Mouse (Mus musculus) right cerebral cortex, adult 18-20 months (tissue): ENCODE data around the gene Uvrag.
A peak's percentile ranks its signal among the peaks of the same experiment; 100 is the strongest.

Experiments
- DNase-seq: peaks from one replicate; pipeline ENCODE4 v3.0.0; 2022; ENCODE audit warnings: mixed read lengths

Uvrag gene

DNA sequence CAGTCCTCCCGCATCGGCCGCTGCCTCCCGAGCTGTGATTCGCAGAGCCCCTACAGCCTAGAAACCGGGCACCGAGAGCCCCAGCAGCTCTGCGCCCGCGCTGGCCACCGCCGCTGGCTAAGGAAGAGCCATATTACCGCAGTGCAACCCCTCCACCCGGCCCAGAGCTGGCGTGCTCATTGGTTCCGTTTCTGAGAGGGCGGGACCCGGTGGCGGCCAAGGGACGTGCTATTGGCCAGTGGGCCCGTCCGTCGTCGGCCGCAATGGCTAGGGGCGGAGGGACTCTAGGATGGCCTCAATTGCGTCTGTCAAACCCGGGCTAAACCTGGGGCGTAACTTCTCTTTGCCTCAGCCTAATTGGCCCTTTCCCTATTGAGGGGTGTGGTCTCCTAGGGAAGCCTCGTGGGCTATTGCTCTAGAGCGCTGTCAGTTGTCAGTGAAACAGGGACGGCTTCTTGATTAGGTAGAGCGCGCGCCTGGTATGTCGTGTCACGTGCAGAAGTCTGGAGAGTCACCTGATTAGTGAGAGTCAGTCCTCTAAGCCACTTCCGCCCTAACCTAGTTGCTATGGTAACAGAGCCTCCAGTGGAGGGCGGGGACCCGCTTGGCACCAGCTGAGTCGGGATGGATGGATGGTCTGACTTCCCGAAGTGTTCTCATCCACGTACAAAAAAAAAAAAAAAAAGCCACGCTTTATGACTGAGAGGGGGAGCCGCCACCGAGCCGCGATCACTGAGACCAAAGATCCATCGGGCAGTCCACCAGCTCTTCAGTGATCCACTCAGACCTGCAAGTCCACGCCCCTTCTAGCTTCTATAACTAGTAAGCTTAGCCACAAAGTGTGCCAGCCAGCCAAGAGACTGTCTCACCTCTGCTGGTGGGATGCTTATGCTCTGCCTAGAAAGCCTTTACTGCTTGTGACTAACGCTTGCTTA is at the start of gene Uvrag:
Gene Uvrag (minus strand): TSS at position 158 of the 935 bp plus-strand sequence.
- DNase-seq: peak; percentile 99

DNA sequence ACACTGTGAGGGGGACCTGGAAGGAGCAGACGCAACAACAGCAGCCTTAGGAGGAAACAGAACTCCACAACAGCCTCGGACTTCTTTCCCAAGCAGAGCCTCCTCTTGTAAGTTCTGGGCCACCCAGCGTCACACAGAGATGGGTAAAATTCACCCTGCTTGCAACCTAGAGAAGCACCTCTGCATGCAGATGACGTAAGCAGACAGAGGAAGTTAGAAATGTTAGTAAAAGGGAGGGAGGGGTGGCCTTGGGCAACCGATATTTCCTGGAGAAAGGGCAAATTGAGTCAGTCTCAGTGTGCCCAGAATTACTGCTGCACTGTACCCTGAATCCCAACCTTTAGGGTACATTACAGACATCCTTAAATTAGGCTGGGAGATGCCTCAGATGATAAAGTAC is 48.9 kb upstream of the Uvrag start:
- DNase-seq: no peak

DNA sequence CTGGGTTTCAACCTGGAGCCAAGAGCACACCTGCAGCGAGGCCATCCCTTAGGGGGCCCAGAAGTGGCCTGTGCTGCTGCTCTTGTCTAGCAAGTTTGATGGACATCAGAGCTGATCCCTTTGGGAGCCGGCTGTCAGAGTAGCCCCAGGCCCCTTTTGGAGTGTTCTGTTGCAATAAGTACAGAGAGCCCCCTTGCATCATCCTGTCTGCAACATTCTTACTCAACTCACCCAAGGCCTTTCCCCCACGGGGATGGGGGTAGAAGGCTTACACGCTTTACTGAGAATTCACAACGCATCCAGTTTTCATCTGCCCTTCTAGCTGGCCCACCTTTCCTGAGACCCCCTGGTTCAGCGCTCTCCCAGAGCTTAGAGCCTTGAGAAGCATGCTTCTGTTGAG is 47.7 kb upstream of the Uvrag start:
- DNase-seq: no peak

DNA sequence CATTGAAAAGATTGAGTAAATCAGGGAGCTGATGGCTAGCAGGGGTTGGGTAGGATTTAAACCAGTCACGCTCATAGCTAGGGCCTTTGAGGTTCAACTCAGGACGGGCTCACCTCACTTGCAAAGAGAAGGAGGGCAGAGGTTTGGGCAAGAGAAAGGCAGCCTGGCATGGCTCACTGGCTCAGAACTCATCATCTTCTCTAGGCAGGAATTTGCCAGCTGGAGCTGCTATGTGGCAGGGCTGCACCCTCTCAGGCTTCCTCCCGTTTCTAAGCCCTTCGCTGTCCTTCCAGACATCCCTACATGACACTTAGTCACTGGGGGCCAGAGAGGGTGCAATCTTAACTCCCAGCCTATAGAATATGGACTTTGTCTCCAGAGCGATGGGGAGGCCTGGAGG is 46.5 kb upstream of the Uvrag start:
- DNase-seq: no peak

DNA sequence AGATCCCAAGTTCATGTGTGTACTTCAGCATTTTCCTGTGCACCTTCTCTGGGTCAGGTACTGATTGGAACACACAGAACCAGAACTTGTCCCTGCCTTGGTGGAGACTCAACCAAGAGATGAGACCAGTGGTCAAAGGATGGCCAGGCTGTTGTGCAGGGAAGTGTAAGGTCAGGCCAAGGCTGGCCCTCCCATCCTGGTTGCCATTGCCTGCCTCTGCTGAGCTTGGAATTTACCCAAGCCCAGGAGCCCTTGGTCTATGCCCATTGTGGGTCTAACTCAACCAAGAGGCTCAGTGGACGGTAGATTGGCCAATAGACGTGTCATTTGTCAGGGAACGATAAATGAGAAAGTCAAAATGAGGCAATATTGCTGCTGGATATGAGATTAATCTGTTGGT is 44.5 kb upstream of the Uvrag start:
- no peak for DNase-seq

DNA sequence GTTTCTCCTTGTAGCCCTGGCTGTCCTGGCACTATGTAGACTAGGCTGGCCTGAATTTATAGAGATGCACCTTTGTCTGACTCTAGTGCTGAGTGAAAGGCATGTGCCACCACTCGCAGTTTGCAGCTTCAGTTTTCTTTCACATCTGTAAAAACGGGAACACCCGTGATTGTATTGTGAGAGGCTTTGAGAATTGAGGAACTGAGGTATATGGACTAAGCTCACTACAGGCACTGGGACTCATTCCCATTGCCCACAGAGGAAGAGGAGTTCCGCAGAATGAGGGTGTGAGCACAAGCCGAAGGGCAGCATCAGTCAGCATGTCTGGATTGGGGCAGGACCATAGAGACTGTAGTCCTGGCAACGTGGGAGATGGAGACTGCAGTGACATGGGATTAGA is 42.8 kb upstream of the Uvrag start:
- no peak for DNase-seq

DNA sequence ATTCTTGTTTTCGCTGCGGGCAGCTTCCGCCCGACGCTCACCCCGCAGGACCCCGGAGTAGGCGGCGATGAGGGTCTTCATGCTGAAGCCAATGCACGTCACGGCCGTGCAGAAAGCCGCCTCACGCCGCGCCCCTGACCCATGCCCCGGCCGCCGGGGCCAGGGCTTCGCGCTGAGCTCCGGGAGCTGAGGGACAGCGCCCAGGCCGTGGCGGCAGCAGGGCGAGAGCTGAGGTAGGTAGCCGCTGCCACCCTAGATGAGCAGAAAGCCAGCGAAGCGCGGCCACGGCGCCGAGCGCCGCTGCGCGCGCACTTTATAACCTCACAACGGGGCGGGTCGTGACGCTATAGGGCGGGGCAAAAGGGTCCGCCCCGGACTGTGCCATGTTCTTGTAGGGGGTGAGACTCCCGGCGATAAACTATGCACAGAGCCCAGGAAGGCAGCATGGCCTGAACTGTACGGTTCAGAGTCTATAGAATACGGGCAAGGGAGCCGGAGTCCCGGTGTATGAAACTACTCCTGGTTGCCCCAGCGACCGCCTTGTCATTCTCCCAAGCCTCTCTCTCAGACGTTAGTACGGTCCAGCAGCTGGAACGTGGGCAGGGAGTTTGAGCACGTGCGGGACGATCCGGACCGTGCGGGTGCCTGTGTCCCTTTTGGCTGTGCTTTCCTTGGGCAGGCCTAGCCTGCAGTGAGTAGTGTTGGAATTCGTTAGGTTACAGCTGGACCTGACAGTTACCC is 41.7 kb upstream of the Uvrag start, which contains the start of gene Dgat2:
Gene Dgat2 (minus strand): TSS at position 288 of the 741 bp plus-strand sequence.
- peak; percentile 91 for DNase-seq

DNA sequence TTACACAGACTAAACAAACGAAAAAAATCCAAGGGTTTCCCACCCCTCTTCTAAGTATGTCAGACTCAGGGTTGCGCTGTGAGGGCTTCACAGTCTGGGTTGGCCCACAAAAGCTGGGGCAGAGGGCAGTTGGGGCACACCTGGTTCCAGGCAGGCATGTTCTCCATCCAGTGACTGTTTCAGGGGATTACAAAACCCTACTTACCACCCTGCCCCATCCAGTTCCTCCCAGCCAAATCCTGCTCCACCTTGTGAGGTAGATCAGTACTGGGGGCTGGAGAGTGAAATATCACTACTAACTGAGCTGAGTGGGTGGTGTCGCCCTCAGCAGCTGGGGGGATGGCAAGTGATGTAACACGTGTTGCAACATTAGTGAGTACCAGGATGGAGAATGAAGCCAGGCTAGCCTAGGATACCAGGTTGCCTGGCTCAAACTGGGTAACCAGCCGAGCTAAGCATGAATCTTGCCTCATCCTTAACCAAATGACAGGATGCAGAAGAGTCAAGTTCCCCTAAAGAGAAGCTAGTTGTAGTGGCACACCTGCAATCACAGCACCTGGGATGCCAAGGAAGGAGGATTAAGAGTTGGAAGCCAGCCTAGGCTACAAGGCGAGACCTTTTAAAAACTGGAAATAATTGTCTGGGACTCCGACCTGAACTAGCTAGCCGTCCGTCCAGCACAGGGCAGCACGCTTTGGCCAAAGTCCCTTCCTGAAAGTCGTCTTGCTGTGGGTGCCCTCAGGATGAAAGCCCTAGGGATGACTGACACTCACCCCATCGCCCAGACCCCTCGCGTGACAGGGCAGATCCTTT is 40.9 kb upstream of the Uvrag start:
- peak; percentile 62 for DNase-seq

DNA sequence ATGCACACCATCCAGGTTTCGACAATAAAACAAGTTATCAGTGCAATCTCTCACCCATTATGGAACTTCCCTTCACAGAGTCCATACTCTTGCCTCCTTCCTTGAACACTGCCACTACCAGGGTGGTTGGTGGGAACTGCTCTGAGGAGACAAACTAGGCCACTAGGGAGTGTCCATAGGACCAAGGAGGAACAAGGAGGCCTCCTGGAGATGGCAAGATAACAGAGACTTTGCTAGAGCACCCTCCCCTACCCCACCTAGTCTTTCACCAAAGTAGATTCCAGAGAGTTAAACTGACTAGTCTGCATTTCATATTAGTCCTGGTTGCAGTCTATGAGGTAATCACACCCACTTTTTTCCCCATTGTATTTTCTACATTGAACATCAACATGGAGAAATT is 39.2 kb upstream of the Uvrag start:
- no peak for DNase-seq

DNA sequence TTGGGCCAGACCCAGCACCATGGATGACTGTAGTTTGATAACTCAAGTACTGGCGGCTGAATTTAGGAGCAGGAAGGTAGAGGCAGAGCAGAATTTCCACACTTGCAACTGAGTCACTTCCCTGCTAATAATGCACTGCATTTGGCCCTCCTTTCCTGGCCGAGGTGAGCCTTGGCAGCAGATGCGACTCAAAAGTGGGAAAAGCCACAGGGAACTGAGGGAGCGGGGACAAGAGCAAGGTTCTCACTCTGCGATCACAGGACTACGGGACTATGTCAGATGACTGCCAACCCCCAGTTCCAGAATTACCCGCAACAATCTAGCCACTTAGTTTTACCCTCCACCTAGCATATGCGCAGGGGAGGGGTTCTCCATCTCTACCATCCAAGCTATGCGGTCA is 38.3 kb upstream of the Uvrag start:
- no peak for DNase-seq

DNA sequence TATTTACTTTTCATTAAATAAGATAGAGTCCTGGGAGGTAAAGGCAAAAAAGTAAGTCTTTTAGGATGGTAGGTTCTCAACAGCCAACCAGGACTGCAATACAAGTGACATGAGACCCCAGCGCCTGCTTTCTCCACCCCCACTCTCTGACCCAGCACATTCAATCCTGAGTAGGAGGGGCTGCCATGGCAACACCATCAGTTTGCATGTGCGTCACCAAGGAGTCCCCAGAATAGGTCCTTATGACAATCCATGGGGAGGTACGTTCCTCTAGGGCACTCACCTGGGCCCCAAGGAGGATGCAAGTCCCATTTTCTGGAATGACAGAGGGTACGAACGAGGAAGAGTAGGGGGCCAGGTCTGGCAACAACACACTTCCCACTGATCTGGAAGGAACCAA is 36.4 kb upstream of the Uvrag start:
- peak; percentile 53 for DNase-seq

DNA sequence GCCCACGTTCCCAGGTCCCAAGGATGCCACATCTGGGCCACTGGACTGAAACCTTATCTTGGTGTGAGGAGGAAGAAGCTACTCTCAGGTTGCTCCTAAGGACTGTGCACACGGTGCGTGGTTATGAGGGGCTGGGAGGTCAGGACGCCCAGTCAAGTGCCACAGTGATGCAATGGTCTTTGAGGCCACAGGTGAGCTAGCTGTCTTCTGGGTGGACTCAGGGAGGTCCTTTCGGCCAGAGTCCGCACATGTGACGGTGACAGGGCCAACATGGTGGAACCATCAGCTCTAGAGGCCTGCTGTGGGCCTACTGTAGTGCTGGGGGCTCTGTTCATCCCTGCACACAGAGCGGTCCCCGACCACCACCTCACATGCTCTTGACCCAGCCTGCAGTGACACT is 34.7 kb upstream of the Uvrag start:
- no peak for DNase-seq

DNA sequence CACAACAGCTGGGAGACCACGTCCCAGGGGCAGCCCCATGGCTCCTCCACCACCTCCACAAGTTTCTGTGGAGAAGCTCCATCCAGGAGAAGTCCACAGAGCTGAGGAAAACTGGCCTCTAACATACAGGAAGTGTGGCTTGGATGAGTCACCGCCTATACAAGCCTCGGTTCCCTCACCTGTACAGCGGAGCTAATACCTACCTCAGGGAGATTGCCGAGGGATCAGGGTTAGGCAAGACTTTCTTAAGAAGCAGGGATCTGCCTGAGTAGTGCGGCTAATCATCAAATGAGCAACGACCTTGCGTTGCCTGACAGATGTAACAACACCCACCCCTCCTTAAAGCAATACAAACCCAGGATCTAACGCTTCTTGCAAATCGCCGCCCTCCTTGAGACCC is 34.2 kb upstream of the Uvrag start:
- DNase-seq: no peak

DNA sequence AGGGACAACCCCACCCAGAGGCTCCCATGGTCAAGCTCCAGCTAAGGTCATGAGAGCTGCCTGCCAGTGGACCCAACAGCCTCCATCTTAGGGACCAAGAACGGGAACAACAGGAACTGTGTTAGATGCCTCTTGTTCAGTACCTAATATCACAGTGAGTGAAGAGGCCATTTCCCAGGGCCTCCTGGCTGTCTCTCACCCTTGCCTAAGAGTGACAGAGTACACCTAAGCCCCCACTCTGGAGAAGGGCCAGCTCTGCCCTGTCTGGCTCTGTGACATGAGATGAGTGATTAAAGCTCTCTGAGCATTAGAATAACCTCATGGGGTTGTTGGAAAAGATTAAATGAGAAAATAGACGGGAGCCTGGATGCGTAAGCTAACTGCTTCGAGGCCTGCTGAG is 33.1 kb upstream of the Uvrag start:
- no peak for DNase-seq

DNA sequence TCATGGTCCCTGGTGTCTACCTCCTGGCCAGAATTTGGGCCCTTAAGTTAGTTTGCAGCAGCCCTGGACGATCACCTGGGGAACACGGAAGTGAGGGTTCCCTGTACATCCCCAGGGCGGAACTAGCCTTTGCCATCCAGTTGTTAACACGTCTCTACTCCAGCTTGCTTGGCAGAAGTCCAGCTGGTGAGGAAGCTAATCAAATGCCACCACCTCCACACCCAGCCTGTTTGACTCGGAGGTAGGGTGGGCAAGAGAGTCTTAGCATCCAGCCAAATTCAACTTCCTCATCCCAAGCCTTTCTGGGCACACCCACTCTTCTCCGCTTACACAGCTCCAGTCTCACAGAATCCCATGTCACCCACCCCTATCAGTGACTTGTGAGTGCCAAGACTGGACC is 32.0 kb upstream of the Uvrag start:
- no peak for DNase-seq

DNA sequence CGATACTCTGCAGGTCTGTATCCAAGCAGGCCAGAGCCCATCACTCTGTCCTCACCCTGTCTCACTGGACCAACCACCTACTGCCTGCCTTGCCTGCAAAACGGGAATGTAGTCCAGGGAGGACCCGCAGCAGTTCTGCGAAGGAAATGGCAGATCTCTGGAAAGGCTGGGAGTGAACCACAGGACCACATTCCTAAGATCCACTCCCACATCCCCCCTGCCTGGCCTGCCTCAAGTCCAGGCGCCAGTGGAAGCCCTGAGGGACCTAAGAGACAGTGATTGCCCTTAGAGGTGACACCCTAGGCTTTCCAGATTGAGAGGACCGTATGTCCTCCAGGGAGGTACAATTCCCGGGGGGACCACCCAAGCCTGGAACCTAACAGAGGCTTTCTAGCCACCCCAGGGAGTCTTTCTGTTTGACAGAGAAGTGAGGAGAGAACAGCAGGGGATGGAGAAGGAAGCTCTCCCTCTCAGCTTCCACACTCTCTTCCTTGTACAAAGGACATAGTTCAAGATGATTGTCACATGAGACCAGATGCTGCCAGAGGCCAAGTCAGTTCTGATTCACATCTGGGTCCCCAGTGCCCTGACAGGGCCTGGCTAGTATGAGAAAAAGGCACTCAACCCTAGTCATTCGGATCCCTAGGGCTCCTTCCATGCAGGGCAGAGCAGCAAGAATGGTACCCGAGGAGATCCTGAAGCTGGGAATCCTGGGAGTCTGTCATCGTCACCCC is 31.0 kb upstream of the Uvrag start:
- DNase-seq: no peak

DNA sequence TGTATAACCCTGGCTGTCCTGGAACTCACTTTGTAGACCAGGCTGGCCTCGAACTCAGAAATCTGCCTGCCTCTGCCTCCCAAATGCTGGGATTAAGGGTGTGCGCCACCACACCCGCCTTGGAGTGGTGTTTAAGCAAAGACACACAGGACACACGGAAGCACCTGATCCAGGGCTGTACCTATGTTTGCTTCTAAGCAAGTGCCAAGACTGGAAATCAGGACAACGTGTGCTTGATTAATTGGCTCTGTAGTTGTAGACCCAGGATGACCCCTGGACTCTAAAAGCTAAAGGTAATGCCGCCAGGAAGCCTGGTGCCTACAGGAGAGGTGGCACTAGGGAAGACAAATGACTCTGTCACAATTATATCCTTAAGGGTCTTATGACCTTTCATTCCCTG is 29.6 kb upstream of the Uvrag start:
- DNase-seq: no peak

DNA sequence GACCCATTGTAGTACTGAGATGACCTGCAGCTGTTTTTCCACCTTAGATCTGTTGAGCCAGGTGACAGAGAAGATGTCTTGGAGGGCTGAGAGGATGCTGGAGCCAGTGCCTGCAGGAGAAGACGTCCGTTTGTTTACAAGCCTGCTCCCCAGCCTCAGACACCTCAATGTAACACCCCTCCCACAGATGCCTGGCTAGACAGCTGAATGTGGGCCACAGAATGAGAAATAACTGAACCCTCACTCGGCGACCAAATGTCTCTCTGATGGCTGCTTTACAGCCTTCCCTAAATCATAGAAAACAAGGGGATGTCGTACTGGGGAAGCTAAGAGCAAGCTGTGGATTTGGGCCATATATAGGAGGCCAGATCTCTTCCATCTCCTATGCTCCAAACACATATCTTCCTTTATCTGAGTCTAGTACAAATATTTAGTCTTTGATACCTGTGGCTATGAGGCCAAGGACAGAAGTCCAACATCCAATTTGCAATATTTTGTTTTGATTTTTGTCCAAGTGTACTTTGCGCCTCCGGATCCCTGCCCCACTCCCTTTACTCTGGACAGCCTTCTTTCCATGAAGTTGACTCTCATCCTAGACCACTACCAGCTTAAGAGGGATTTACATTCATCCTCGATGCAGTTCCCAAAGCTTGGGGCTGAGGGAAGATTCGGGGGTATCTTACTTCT is 28.9 kb upstream of the Uvrag start:
- peak; percentile 56 for DNase-seq

DNA sequence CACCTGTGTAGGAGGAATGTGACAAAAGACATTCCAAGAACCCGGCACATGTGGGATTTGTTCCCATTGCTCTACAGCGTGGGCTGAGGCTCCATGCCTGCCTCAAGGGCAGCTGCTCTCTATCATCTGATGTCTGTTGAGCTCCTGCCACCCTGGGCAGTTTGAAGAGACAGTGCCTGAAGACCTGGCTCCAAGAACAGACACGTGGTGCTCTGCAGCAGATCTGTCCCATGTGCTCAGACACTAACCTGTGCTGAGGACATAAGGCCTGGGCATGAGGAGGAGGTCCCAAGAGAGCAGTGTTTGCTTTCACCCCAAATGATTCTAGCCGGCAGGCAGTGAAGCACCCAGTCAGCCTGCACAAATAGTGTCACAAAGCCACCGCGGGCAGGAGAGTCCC is 27.8 kb upstream of the Uvrag start:
- DNase-seq: no peak

DNA sequence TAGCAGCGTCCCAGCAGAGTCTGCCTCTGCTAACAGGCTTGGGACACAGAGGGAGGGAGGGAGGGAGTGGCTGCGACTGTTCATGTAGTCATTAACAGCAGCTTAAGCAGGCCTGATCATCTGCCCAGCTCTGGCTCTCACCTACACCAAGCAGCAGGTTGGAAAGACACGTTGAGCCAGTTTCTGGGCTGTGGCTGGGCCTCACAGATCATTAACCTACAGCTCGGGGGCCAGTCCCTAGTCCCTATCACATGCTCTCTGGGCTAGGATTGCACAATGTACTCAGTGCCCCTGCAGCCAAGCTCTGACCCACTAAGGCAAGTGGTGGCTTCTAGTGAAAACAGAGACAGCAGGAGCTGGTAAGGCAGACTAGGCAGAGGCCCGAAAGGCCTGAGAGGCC is 27.0 kb upstream of the Uvrag start:
- no peak for DNase-seq

DNA sequence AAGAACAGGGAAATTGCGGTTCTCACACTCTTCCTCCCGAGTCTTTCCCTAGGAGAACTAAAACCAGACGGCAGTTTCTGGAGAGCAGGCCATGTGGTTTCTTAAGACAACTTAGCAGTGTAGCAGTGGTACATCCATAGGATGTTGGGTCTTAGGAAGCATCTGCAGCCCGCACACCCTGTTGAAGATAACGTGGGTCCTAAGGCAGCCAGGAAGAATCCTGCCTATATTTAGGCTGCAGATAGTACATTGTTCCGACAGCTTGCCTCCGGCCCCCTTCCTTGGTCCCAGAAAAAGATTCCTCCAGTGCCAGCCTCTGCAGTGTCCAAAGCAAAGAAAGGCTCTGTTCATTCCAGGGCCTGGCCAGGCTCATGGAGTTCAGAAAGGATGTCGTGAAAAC is 25.2 kb upstream of the Uvrag start:
- DNase-seq: no peak

DNA sequence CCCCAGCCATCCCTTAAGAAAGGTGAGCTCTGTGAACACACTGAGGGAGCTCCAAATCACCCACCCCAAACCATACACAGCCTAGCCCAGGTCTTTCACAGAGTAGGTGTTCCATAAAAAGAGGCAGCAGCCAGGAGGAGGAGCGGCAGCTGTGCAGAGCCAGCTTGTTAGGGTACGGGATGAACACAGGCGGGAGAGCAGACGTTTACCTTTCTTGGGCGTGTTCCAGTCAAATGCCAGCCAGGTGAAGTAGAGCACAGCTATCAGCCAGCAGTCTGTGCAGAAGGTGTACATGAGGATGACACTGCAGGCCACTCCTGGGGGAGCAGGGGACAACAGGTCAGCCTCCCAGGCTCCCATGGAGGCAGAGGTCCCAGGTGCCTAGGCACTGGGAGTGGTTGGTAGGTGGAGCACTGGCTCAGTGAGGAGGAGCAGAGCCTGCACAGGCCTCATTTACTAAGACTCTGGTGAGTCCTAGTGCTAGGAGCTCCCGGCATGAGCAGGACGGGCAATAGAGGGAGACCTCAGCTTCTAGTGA is 24.0 kb upstream of the Uvrag start:
- DNase-seq: peak; percentile 35
